Mouse (Mus musculus) embryo, embryonic 10 days (tissue): ENCODE measurements around the gene Ube2i.
"Not testable (repeated sequence)": the region's sequence is repeated elsewhere in the genome, so short reads cannot be mapped to it uniquely, and the experiment has no call there.

ENCODE experiments used
- DNase-seq: peaks from one replicate; pipeline ENCODE4 v3.0.0-alpha.2; 2015; ENCODE audit warnings: low spot score

Gene Ube2i

DNA sequence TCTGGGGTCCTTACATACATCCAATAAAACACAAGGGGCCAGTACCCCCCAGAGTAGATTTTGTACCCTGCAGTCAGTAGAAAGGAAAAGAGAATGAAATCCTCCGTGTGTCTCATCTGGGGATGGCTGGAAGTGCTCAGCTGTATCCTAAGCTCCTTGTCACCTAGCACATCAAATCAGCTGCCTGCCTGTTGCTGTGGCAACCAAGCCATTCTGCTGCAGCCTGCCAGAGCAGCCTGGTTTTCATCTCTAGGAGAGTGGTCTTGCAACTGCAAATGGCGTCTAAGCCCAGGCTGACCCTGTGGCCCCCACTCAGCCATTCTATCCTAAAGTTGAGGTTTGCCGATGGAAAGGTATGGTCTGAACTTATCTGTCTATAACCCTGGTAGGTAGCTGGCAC lies 21.8 kb downstream of the Ube2i start:
- DNase-seq = peak; percentile 41

DNA sequence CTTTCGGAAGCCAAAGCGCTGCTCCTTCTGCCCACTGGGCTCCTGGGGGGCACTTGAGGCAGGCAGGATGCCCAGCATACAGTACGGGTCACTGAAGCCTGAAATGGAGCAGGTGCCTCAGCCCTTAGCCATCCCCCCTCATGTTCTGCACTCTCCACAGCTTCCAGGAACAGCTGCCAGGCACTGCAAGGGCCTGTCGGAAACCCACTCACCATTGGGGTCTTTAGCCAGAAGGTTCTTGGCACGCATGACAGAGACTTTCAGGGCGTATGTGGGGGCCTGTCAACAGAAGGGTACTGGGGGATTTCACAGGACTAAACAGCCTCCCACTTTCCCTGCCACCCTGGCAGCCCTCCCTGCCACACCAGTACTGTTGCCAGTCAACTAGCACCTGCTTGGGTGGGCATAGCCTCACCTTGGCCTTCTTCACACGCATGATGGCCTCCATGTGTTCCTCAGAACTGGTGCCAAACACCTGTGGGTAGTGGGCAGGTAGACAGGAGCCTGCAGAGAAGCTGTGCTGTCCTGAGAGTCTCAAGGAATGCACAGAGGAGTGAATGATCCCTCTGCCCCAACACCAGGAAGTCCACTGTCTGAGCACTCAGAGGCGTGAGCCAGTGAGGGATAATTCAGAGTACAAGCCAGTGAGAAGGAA lies 24.1 kb downstream of the Ube2i start:
- no peak for DNase-seq

DNA sequence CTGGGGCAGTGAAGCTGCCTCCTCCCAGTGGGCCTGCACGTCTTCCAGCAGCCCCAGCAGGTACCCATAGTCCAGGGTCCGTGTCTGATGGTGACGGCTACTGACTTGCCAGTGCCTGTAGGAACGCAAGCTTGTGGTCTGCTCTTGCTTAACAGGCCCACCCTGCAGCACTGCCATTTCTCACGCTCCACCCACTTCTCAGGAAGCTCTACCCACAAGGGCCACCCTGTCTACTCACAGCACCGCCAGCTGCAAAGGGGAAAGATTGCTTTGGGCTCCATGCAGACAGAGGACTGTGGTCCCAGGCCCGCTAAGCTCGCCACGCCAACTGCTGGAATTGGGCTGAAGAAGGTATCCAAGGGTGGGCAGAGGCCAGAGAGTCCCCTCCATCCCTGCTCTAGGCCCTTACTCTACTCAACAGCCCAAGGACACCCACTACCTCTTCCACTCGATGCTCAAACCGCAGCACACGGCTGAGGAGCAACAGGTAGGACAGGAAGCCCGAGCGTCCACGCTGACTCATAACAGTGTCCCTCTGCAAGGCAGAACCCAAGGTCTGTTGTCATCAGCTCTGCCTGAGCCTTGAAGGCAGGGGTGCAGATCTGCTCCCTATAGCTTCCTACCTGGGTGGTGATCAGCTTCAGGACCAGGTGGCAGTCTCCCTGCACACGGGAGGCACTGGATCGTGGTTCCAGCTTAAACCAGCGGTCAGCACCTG lies 26.2 kb downstream of the Ube2i start:
- no peak for DNase-seq

DNA sequence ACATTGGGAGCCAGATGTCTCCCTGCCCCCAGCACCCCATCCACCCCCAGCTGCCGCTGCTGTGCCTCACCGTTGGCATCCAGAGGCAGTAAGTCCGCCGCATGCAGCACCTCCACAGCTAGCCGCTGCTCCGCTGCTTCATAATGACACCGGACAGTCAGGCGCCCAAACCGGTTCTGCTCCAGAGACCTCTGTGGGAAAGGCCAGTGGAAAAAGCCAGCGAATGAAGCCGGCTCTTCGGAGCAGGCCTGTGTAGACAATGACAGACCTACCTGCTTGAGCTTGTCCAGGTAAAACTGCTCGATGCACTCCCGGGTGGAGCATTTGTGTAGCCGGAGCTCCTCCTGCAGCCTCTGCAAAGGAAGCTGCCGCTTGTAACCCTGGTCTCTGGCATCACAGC lies 30.2 kb downstream of the Ube2i start:
- DNase-seq = no peak

DNA sequence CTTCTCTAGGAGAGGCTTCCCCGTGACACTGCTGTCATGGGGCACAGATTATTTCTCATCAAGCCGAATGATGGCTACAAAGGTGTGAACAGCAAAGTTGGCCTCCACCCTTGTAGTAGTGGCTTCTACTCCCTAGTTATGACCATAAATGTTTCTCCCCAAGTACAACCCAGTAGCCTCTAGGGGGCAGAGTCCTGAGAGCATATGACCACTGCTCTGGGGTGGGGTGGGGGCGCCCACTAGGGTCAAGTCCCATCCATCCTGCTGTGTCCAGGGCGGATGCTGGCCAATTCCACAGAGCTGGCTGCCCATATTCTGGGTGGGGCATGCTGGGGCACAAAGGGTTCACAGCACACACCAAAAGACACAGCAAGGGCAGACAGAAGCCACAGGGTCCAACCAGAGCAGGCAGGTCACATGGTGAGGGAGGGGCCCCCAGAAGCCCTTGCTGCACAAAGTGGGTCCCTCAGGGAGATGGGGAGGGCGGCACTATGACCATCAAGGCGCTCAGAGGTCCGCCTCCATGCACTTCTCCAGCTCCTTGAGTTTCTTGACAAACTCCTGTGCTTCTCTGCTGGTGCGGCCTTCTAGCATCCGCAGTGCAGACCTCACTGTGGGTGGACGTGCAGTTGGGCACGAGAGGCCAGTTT lies 31.2 kb downstream of the Ube2i start:
- DNase-seq = no peak

DNA sequence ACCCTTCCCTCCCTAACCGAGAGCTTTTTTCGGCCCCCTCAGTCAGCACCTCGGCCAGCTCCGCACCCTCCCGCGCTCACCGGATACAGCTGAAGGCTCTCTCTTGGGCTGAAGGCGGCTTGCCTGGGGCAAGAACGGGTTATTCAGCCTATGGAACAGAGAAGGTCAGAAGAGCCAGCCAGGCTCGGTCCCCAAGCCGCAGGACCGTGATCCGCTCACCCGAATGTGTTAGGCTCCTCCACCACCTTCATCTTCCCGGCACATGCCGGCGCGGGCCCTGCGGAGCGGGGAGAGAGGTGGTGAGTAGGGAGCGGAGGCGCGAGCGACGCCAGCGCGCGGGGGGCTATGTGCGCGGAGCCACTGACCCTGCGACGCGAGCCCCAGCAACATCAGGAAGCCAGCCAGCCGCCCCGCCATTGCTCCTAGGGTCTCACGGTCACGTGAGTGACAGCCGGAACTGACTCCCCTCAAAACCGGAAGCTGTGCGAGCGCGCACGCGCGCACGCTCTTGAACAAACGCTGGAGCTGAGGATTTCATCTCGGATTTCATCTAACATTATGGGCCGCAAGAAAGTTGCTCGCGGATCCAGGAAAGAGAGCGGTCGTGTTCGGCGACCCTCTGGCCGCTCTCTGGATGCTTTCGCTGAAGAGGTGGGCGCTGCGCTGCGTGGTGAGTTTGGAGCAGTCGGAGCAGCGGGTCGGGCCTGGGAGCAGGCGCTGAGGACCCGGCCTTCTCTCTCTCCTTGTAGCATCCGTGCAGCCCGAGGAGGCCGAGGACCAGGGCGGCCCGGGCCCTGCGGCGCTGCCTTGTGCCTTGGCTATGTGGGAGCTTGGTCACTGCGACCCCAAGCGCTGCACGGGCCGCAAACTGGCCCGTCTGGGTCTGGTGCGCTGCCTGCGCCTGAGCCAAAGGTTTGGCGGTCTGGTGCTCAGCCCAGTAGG lies 34.5 kb downstream of the Ube2i start, which contains the start of the genes Gnptg and Tsr3:
Gene Gnptg (minus strand): TSS at position 430 of the 942 bp plus-strand sequence.
Gene Tsr3 (plus strand): TSS at position 476 of the 942 bp plus-strand sequence.
- DNase-seq = peak; percentile 94

DNA sequence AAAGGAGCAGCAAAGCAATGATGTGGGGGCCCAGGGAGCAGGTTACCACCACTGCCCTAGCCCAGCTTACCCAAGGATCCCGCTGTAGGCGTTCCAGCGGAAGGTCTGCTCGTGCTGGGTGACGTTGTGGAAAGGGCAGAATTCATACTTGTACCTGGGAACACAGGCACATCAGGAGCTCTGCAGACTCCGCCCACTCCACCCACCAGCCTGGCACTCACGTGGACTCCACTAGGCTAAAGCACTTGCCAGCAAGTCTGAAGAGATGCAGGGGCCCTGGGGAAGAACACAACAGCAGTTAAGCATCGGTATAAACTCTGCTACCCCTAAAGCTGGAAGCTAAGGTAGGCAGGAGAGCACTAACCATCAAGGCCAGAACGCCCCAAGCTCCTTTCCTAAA lies 38.8 kb downstream of the Ube2i start:
- no peak for DNase-seq

DNA sequence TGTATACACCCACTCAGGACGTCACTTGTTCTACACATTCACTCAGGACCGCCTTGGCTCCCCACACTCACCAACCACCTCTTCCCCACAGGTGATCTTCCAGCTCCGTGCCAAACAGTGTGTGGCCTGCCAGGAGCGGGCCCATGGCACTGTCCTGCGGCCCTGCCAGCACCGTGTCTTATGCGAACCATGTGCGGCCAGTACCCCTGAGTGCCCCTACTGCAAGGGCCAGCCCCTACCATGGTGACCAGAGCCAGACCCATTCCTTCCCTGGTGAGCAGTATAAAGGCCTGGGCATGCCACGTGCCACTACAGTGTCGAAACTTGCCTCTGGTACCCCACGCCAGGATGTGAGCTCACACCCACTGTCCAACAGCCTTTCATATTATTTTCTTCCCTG lies 42.8 kb downstream of the Ube2i start:
- not testable (repeated sequence) for DNase-seq

DNA sequence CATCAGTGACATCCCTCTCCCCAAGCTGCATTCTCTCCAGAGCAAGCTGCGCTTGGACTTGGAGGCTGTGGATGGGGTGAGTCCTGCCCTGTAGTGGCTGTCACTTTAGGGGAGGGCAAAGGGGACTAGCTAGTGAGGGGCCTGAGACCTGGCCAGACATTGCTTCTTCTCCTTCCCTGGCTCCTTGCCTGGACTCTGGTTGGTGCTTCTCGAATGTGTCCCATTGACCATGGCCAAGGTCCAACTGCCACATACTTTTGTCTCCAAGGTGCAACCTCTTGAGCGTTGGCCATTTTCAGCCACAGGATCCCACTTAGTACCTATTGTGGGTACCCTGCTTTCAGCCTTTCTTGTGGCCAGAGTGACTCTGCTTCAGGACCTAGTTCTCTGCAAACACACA lies 43.7 kb downstream of the Ube2i start:
- no peak for DNase-seq

DNA sequence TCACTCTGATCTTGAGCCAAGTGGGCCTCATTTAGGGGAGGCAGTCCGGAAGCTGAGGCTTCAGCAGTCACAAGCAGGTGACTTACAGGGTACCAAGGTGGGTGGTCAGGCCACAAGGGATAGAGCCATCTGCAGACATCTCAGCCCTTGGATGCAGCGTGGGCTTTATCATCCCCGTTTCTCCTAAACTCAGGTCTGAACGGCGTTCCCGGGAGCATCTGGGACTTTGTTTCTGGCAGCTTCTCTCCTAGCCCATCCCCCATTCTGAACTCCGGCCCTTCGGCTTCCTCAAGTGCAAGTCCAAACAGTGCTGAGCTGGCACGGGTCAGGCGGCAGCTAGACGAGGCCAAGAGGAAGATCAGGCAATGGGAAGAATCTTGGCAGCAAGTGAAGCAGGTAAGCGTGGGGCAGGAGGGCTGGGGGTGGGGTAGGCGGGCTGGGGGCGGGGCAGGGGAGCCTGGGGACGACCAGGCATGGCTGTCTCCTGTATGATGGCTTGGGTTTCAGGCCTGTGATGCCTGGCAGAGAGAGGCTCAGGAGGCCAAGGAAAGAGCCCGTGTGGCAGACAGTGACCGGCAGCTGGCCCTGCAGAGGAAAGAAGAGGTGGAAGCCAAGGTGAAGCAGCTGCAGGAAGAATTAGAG lies 44.3 kb downstream of the Ube2i start:
- not testable (repeated sequence) for DNase-seq

DNA sequence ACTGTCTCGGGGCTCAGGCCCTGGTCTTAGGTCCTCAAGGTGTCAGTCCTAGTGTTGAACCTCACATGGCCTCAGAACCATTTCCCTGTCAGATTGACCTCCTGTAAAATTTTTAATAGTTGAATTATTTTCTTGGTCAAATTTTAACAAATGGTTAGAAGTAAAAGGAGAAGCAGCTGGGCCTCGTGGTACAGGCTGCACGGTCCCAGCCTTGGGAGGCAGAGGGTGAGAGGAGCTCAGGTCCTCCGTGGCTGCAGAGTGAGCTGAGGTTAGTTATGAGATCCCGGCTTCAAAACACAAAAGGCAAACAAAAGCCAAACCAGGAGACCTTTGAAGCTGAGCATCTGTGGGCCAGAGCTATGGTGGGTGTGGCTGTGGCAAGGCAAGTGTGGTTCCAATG lies 46.4 kb downstream of the Ube2i start:
- no peak for DNase-seq

DNA sequence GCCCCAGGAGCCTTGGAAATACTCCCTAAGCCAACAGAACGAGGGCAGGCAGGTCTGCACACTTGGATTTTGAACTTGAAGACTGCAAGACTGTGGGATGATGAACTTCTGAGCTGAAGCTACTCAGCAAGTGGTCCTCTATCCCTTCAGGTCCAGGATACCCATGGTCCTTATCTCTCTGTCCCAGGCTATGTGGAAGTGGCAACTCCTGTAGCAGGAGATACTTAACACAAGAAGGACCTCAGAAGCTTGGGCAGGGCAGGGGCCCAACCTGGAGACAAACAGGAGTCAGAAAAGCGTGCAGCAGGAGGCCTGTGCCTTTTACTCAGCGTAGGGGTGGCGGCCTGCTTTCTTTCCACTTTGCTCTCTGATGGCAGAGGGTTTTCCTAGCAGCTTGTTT lies 48.8 kb downstream of the Ube2i start:
- no peak for DNase-seq

DNA sequence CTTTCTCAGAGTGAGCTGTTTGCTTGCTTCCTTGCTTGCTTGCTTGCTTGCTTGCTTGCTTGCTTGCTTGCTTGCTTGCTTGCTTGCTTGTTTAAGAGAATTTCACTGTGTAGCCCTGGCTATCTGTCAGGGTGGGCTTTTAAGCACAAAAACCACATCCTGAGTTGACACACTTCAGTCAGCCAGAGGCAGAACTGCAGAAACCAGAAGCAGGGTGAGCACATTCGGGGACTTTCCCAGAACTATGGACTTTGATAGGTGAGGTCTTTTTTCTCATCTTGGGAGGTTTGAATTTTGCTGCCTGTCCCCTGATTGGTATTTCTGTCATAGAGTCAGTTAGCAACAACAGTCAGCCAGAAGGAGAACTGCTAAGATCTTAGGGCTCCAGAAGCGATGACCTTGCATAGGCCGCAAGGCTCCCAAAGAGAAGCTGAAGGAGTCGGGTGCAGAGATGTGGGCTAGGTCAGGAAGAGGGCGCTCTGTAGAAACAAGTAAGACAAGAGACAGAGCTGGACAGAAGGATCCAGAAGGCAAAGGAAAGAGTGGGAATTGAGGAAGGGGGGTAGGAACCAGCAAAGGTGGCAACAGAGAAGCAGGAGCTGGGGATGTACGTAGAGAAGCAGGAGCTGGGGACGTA lies 49.7 kb downstream of the Ube2i start:
- no peak for DNase-seq

DNA sequence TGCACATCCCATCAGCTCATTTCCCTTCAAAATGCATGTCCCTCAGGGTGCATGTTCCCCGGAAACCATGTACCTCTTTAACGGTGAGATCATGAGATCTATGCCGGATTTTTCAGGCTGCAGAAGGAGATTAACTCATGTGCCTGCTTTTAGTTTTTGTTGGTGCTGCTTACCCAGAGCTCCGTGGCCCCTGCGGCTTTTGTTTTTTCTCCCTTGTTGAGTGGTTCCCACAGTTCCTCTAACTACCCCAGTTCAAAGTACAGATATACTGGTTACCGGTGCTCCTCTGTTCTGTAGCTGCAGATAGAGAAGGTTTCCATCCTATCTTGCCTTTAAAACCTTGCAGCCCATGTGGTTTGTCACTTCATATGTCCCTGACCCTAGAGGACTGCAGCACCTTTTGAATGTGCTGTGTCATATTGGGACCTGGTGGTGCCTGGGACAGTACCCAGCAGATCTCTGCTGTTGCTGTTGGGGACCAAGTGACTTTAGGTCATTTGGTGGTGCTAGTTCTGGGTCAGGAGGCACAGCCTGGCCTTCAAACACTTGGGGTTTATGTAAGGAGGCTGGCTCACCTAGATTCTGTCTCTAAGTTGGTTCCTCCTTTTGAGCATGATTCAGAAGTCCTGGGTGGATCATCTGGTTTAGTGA lies 51.3 kb downstream of the Ube2i start:
- DNase-seq = no peak

DNA sequence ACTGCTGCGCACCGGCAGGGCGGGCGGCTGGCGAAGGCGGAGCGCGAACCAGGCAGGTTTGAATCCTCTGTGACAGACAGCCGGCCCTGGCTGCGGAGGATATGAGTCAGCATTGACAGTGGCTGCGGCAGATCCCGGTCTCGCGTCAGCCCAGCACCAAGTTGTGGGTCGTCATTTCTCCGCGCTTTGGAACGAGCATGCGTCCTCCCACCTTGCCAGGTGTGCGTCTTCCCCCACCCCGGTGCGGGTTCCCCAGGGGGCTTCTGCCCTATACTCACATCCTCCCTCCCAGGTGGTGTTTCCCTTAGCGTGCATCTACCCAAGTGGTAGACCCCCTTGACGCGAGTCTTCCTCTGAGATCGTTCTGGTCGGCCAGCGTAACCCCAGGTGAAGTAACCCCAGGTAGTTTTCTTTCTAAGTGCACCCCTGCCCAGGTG lies 51.9 kb downstream of the Ube2i start:
- DNase-seq = not testable (repeated sequence)

DNA sequence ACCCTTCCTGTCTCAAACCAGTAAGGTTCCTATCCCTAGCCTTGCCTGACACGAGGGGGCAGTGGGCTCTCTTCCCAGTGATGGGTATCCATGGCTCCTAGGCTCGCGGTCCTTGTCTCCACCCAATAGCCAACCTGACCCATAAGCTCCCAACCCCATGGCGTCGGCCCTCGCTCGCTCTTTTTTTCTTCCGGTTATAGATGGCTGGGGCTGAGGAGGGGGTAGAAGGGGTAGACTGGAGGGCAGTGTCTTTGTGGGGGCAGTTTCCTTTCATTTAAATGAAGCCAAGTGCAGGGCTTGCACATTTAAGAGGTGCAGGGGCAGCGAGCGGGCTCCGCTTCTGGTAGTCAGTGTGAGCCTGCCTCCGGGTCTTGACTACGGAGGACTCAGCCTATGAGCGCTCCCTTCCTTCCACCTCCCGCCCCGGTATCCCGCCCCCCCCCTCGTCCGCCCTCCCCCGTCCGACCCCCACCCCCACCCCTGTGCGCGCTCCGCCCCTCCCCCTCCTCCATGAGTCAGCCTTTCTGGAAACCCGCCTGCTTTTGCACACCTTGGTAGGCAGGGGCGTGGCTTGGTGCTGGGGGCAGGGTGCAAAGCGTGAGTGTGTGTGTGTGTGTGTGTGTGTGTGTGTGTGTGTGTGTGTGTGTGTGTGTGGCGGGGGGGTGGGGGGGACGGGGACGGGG lies 52.5 kb downstream of the Ube2i start:
- peak; percentile 62 for DNase-seq

DNA sequence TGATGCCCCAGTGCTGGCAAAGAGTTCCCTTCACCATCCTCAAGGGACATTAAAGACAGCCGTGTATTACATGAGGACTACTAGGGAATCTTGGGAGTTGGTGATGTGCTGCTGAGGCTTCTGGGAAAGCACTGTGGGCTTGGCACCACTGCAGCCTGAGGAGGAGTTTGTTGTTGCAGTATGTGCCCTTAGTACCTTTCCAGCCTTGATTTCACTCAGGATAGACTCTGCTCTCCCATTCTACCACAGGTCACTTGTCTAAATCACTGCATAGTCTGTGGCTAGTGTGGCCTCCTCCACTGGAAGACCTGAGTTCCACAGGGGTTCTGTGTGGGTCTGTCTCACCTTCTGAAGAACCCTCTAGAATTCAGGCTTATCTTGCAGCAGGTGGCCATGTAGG lies 53.7 kb downstream of the Ube2i start:
- DNase-seq = no peak

DNA sequence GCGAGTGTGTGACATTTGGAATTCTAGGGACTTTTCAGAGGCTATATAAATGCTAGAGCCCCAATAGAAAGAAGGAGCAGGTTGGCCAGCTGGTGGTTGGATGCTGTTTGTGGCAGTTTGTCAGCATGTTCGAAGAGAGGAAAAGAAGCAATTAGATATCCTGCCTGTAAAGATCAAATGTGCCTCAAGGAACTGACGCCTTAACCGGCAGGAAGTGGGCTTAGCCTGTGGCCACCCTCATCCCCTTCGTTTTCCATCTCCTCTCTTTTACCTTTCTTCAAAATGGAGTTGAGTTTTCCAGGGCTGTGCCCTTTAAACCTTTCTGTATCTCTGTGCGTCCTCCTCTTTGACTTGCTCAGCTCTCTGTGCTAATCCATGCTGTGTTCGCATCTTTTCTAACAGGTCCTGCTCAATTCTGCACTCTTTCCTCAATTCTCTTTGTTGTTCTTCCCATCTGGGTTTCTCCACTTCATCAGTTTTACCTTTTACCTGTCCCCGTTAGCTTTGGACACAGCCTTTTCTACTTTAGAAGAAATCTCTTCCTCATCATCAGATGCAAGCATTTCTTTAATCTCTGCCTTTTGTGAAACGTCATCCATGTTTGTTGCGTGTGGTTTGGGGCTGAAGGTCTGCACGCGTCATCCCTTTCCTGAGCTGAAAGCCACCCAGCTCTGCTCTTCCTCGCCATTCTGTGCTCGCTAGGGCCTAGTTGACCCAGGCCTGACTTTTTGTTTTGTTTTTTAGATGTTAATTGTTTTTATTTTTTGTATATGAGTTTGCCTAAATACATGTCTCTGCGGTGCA lies 54.7 kb downstream of the Ube2i start:
- DNase-seq = no peak

DNA sequence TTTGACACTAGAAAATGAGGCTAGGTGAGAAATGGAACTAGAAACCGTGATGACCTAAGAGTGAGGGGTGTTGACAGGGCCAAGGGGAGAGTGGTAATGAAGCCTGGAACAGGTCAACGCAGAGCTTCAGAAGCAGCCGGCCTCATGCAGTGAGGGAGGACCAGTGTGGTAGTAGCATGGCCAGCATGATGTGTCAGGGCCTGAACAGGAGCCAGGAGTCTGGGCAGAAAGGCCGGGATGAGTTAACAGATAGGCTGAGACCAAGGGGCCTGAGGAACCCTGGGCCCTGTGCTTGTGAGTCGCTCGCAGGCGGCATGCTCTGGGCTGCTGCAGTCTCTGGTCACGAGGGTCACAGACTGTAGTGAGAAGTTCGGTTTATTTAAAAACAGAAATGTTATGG lies 55.5 kb downstream of the Ube2i start:
- DNase-seq = no peak
